Mouse (Mus musculus): Measurements from ENCODE around the gene Klhl3. TPM values are rescaled to one million over a fixed set of nuclear protein-coding genes. Genes with fewer than 3 reads are reported as not detected.

The Klhl3 gene
- 0.44 and 0.79 TPM in 2 replicates for polyA plus RNA-seq (2012; ENCODE audit: insufficient read depth, insufficient read length, missing spikeins)

DNA sequence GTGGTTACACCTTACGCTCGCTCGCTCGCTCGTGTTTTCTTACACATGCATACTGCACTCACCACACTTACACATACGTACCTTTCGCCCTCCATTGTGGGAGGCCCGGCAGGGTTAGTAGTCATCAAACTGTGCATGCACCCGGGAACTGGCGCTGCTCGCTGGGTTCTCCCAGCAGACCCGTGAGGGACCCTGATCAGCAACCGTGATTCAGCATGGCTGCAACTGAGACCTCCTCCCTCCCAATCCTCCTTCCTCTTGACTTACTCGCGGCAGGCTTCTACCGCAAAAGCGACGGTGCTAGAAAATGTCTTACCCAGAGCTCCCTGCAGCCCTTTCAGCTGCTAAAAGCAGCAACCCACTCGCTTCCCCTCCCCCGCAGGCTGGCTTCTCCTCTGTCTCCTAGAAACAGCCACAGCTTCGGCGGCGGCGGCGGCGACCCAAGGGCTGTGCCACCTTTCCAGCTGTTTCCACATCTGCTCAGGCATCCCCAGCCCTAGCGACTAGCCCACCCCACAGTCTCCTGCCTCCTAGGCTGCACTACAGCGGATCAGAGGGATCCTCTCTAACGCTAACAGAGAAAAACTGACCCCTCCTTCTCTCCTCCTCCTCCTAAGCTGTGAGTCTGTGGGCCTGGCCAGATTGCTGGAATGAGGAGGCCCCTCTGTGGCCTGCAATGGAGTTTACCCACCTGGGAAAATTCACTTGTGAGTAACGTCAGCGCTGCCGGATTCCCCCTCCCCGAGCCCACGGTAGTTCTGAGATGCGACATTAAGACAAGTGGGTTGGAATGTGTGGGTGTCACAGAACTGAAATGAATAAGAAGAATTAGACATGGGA, at the start of gene Klhl3:
Klhl3 (minus strand) TSS at position 532 of the 840 bp plus-strand sequence.
- Histone ChIP-seq H3K4me3 (ENCODE audit: insufficient read depth, low read length) (peak within 1 kb of the TSS; percentile 52), H3K27ac (ENCODE audit: insufficient read depth, low read depth, low read length) (no peak within 1 kb of the TSS), H3K4me1 (ENCODE audit: control insufficient read depth, insufficient read depth, low read length) (peaks cover 19% of the 10 kb centered on the region)
- TF ChIP-seq CTCF (IDR thresholded peaks at IDR 0.05; ENCODE audit: low read depth, low read length) (no peak), POLR2A (IDR thresholded peaks at IDR 0.05; ENCODE audit: borderline replicate concordance, low read depth, low read length) (no peak)

- H3K4me3 ChIP-seq (ENCODE audit: insufficient read depth, low read length) = no peak overlapping the region
- TF ChIP-seq CTCF (IDR thresholded peaks at IDR 0.05; ENCODE audit: low read depth, low read length) (no peak), POLR2A (IDR thresholded peaks at IDR 0.05; ENCODE audit: borderline replicate concordance, low read depth, low read length) (no peak)
- H3K27ac ChIP-seq (ENCODE audit: insufficient read depth, low read depth, low read length) = no peak overlapping the region
- H3K4me1 ChIP-seq (ENCODE audit: control insufficient read depth, insufficient read depth, low read length) = no peaks in the 10 kb centered on the region
These were observed 47.4 kb upstream of the Klhl3 start for GRCm38 (mm10) chr13:58160761-58161160.

GRCm38 (mm10) chr13:58158099-58158912, 44.9 kb upstream of the Klhl3 start:
- peak overlapping the region; percentile 22 for H3K27ac ChIP-seq (ENCODE audit: insufficient read depth, low read depth, low read length)
- H3K4me1 ChIP-seq (ENCODE audit: control insufficient read depth, insufficient read depth, low read length) = no peaks in the 10 kb centered on the region
- TF ChIP-seq CTCF (IDR thresholded peaks at IDR 0.05; ENCODE audit: low read depth, low read length) (peak; percentile 79; the same call in 1 of the 2 replicates), POLR2A (IDR thresholded peaks at IDR 0.05; ENCODE audit: borderline replicate concordance, low read depth, low read length) (no peak)
- H3K4me3 ChIP-seq (ENCODE audit: insufficient read depth, low read length) = peak overlapping the region; percentile 77

GRCm38 (mm10) chr13:58157447-58158098, 44.2 kb upstream of the Klhl3 start, which contains the start of gene Idnk:
TSS of gene Idnk (plus strand) at chr13:58157649.
- Histone ChIP-seq H3K27ac (ENCODE audit: insufficient read depth, low read depth, low read length) (peak within 1 kb of the TSS; percentile 22), H3K4me1 (ENCODE audit: control insufficient read depth, insufficient read depth, low read length) (no peaks in the 10 kb centered on the region), H3K4me3 (ENCODE audit: insufficient read depth, low read length) (peak within 1 kb of the TSS; percentile 77)
- TF ChIP-seq POLR2A (IDR thresholded peaks at IDR 0.05; ENCODE audit: borderline replicate concordance, low read depth, low read length) = no peak
- no peak for TF ChIP-seq CTCF (IDR thresholded peaks at IDR 0.05; ENCODE audit: low read depth, low read length)

DNA sequence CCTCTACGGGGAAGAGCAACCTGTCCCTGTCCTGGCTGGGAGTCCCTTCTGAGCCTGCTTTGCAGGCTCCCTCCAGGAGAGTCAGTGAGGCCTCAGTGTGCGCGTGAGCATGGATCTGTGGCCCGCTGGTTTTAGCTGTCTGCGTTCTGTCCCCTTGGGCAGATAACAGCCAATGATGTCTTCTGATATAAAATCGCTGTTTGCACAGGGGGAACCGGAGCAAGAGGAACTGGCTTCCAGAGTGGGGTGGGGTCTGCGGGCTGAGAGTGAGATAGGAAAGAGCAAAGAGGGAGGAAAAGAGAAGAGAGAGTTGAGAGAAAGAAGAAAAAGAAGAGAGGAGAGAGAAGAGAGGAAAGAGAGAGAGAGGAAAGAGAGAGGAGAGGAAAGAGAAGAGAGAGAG, 43.6 kb upstream of the Klhl3 start:
- H3K27ac ChIP-seq (ENCODE audit: insufficient read depth, low read depth, low read length) = no peak overlapping the region
- H3K4me3 ChIP-seq (ENCODE audit: insufficient read depth, low read length) = peak overlapping the region; percentile 77
- no peak for TF ChIP-seq CTCF (IDR thresholded peaks at IDR 0.05; ENCODE audit: low read depth, low read length)
- no peak for TF ChIP-seq POLR2A (IDR thresholded peaks at IDR 0.05; ENCODE audit: borderline replicate concordance, low read depth, low read length)
- no peaks in the 10 kb centered on the region for H3K4me1 ChIP-seq (ENCODE audit: control insufficient read depth, insufficient read depth, low read length)

- TF ChIP-seq POLR2A (IDR thresholded peaks at IDR 0.05; ENCODE audit: borderline replicate concordance, low read depth, low read length) (no peak), CTCF (IDR thresholded peaks at IDR 0.05; ENCODE audit: low read depth, low read length) (no peak)
- Histone ChIP-seq H3K4me3 (ENCODE audit: insufficient read depth, low read length) (no peak overlapping the region), H3K27ac (ENCODE audit: insufficient read depth, low read depth, low read length) (no peak overlapping the region), H3K4me1 (ENCODE audit: control insufficient read depth, insufficient read depth, low read length) (no peaks in the 10 kb centered on the region)
These were observed 42.6 kb upstream of the Klhl3 start for GRCm38 (mm10) chr13:58156031-58156430.

GRCm38 (mm10) chr13:58150442-58150841, 37.0 kb upstream of the Klhl3 start:
- Histone ChIP-seq H3K27ac (ENCODE audit: insufficient read depth, low read depth, low read length) (no peak overlapping the region), H3K4me3 (ENCODE audit: insufficient read depth, low read length) (no peak overlapping the region), H3K4me1 (ENCODE audit: control insufficient read depth, insufficient read depth, low read length) (no peaks in the 10 kb centered on the region)
- TF ChIP-seq CTCF (IDR thresholded peaks at IDR 0.05; ENCODE audit: low read depth, low read length) (no peak), POLR2A (IDR thresholded peaks at IDR 0.05; ENCODE audit: borderline replicate concordance, low read depth, low read length) (no peak)

DNA sequence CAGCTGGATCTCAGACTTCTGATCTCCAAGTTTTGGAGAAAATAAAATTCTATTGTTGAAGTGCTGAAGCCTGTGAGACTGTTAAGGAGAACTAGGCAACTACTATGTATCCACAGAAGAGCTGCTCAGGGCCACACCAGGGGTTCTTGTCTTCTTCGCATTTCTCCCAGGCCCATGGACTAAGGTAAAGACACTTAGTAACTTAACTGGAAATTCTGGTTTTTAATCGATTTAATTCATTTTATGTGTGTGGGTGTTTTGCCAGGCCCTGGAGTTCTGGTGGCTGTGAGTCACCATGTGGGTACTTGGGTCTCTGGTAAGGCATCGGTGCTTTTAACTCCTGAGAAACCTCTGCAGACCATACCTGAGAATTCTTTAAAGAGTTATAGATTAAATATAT, 36.2 kb upstream of the Klhl3 start:
- no peak overlapping the region for H3K27ac ChIP-seq (ENCODE audit: insufficient read depth, low read depth, low read length)
- no peaks in the 10 kb centered on the region for H3K4me1 ChIP-seq (ENCODE audit: control insufficient read depth, insufficient read depth, low read length)
- TF ChIP-seq POLR2A (IDR thresholded peaks at IDR 0.05; ENCODE audit: borderline replicate concordance, low read depth, low read length) (no peak), CTCF (IDR thresholded peaks at IDR 0.05; ENCODE audit: low read depth, low read length) (no peak)
- no peak overlapping the region for H3K4me3 ChIP-seq (ENCODE audit: insufficient read depth, low read length)

DNA sequence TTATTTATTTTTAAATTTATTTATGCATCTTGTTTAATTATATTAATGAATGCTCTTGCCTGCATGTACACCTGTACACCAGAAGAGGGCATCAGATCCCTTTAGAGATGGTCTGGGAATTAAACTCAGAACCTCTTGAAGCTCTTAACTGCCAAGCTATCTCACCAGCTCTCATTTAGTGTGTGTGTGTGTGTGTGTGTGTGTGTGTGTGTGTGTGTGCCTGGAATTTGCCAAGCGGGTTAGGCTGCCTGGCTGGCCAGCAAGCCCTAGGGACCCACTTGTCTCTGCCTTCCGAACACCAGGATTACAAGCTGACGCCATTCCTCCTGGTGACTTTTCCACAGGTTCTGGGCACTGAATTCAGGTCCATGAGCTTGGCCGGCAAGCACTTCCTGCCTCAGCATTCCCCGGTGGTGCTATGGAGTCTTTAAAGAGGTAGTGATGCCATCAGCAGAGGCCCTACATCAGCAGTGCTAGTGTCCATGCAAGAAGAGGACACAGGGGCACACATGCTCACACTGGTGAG, 35.7 kb upstream of the Klhl3 start:
- Histone ChIP-seq H3K27ac (ENCODE audit: insufficient read depth, low read depth, low read length) (no peak overlapping the region), H3K4me3 (ENCODE audit: insufficient read depth, low read length) (no peak overlapping the region; the same call in 1 of the 2 replicates)
- TF ChIP-seq CTCF (IDR thresholded peaks at IDR 0.05; ENCODE audit: low read depth, low read length) = no peak
- TF ChIP-seq POLR2A (IDR thresholded peaks at IDR 0.05; ENCODE audit: borderline replicate concordance, low read depth, low read length) = no peak

More for the DNA sequence above, 35.7 kb upstream of the Klhl3 start:
- H3K4me1 ChIP-seq (ENCODE audit: control insufficient read depth, insufficient read depth, low read length) = no peaks in the 10 kb centered on the region

Measured in bone marrow macrophage, adult 2 months (primary cell).